Mouse (Mus musculus) megakaryocyte, embryonic 14.5 days (primary cell): ENCODE measurements around the gene Tnks1bp1. TPM values are rescaled to one million over a fixed set of nuclear protein-coding genes. Genes with fewer than 3 reads are reported as not detected.

ENCODE experiments used
- H3K27me3 ChIP-seq: replicated peaks from 2 replicates; pipeline ENCODE3; 2012; ENCODE audit warnings: inconsistent platforms
- H3K36me3 ChIP-seq: replicated peaks from 2 replicates; pipeline ENCODE3; 2012; ENCODE audit warnings: low read length, inconsistent platforms, mixed read lengths
- H3K4me1 ChIP-seq: 2 replicates; pipeline ENCODE4 v1.6.1; 2012; ENCODE audit warnings: inconsistent platforms
- H3K4me3 ChIP-seq: replicated peaks from 2 replicates; pipeline ENCODE3; 2012; ENCODE audit warnings: moderate library complexity, mild to moderate bottlenecking, inconsistent platforms
- H3K9me3 ChIP-seq: 2 replicates; pipeline ENCODE4 v1.6.1; 2012; ENCODE audit warnings: inconsistent platforms
- FLI1 ChIP-seq: IDR thresholded peaks from 2 replicates; pipeline ENCODE4 v1.6.1; 2012; ENCODE audit warnings: low read length, inconsistent platforms, mixed read lengths
- GATA1 ChIP-seq: IDR thresholded peaks from 3 replicates; pipeline ENCODE4 v1.6.1; 2012; ENCODE audit warnings: mixed read lengths, low read length, inconsistent platforms, borderline replicate concordance
- polyA plus RNA-seq: library from polyadenylated mRNA; stranded (reverse); fragments of >175 nt; gene quantifications from 2 replicates; pipeline ENCODE4 v1.2.3, GENCODE M21; 2012; ENCODE audit warnings: low replicate concordance; ENCODE audit not compliant: insufficient read depth

Tnks1bp1 gene
- polyA plus RNA-seq, 1 experiment = 0.72 TPM

DNA sequence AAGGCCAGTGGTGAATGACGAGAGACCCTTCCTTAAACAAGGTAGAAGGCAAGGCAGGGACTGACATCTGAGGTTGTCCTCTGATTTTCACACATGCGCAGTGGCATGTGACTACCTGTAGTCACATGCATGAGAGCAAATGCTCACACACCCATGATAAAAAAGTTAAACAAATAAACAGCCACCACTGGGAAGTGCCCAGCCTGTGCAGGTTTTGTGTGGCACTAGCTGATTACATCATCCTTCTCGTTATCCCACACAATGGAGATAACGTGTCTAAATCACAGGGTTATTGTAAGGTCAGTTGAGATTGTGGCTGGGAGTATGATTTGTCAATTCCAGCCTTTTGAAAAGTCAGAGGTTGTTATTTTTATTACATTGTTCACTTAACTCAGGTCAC lies 59.1 kb downstream of the Tnks1bp1 start:
- no peaks in the 10 kb centered on the region for H3K9me3 ChIP-seq
- no peaks in the 10 kb centered on the region for H3K4me1 ChIP-seq
- peaks cover 14% of the 10 kb centered on the region for H3K27me3 ChIP-seq
- TF ChIP-seq GATA1 (no peak), FLI1 (no peak)
- no peaks in the 10 kb centered on the region for H3K36me3 ChIP-seq
- no peak overlapping the region for H3K4me3 ChIP-seq

DNA sequence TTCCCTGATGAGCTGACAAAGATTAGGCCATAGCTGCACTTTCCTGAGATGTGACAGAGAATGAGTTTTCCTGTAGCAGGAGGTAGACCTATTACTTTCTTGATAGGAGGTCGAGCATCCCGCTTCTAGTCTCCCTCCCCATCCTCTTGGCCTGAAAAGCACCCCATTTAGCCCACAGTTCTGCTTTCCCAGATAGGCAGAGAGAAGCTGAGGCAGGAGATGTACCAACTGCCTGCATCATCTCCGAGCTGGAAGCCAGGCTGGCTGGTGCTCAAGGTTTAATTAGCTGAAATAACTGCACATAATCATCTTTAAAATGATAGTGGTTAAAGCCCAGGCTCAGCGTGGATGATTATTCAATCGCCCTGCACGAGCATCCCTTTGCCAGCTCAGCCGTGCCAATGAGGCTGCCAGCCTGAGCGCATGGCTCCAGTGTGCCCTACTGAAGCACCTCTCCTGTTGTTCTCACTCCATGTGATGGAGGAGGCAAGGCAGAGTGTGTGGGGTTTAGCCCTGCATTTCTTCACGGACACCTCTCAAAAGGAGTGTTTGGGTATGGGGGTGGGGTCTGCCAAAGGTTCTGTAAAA lies 62.6 kb downstream of the Tnks1bp1 start:
- H3K27me3 ChIP-seq = peaks cover 9% of the 10 kb centered on the region
- no peaks in the 10 kb centered on the region for H3K36me3 ChIP-seq
- H3K4me1 ChIP-seq = no peaks in the 10 kb centered on the region
- no peaks in the 10 kb centered on the region for H3K9me3 ChIP-seq
- H3K4me3 ChIP-seq = peak overlapping the region; percentile 53
- TF ChIP-seq FLI1 (no peak), GATA1 (no peak)

Other genes with a start within 250 kb of the Tnks1bp1 start
- 4.4 and 5.9 TPM in 2 replicates for gene Ube2l6, start 249.2 kb upstream of the Tnks1bp1 start, polyA plus RNA-seq
- gene Smtnl1, start 225.4 kb upstream of the Tnks1bp1 start, polyA plus RNA-seq = 0.07 TPM in 1 of 2 replicates, not detected in the other
- 9.7 TPM in 1 of 2 replicates, not detected in the other for gene Timm10, start 221.0 kb upstream of the Tnks1bp1 start, polyA plus RNA-seq
- gene Slc43a1, start 209.2 kb upstream of the Tnks1bp1 start, polyA plus RNA-seq = 1.8 and 5.0 TPM in 2 replicates
- gene Rtn4rl2, start 161.3 kb upstream of the Tnks1bp1 start, polyA plus RNA-seq = 2.7 and 8.4 TPM in 2 replicates
- 4.4 and 9.1 TPM in 2 replicates for gene Slc43a3, start 111.4 kb upstream of the Tnks1bp1 start, polyA plus RNA-seq
- gene Prg2, start 67.6 kb upstream of the Tnks1bp1 start, polyA plus RNA-seq = 2.5 TPM in 1 of 2 replicates, not detected in the other
- 1.8 TPM in 1 of 2 replicates, not detected in the other for gene Prg3, start 59.8 kb upstream of the Tnks1bp1 start, polyA plus RNA-seq
- 9.9 and 23.0 TPM in 2 replicates for gene Ssrp1, start 10.8 kb upstream of the Tnks1bp1 start, polyA plus RNA-seq
- gene P2rx3, start 10.6 kb upstream of the Tnks1bp1 start, polyA plus RNA-seq = not detected in 2 replicates
- not detected in 2 replicates for gene Aplnr, start 88.2 kb downstream of the Tnks1bp1 start, polyA plus RNA-seq
- not detected in 2 replicates for gene Lrrc55, start 149.2 kb downstream of the Tnks1bp1 start, polyA plus RNA-seq